Mouse (Mus musculus) thymus, adult 2 months (tissue): Measurements from ENCODE around the gene Rinl.

Experiments used
- CTCF ChIP-seq: fragments of 200-500 bp; IDR thresholded peaks from 2 replicates; pipeline ENCODE4 v1.5.1; 2012; ENCODE audit warnings: mild to moderate bottlenecking, control low read depth, low read length, moderate library complexity, borderline replicate concordance; ENCODE audit not compliant: control insufficient read depth, poor library complexity, insufficient read depth; ENCODE audit errors: extremely low read depth
- POLR2A ChIP-seq: fragments of 200-500 bp; IDR thresholded peaks from 2 replicates; pipeline ENCODE4 v1.6.1; 2012; ENCODE audit warnings: mild to moderate bottlenecking, low read length, control low read depth, moderate library complexity; ENCODE audit not compliant: control insufficient read depth, poor library complexity, insufficient read depth; ENCODE audit errors: extremely low read depth

DNA sequence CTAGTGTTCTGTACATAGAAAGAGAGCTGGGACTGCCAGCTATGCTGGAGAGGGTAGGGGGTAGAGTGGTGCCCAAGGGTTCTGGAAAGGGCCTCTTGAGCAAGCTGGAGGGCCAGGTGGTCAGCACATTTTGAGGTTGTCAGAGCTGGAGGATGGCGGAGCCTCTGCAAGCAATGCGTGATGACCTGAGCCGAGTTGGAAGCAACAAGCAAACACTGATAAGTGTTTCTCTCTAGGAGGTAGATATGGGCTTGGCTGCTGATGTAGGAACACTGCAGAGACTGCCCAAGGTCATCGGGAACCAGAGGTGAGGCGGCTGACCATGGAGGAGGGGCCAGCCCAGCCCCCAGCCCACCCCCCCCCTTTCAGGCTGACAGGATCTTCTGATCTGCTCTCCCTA, 42.2 kb downstream of the Rinl start:
- TF ChIP-seq CTCF, result no peak
- no peak for TF ChIP-seq POLR2A
